Comparison of ENCODE assay signal across 18 mouse cellular contexts in the genomic region with DNA sequence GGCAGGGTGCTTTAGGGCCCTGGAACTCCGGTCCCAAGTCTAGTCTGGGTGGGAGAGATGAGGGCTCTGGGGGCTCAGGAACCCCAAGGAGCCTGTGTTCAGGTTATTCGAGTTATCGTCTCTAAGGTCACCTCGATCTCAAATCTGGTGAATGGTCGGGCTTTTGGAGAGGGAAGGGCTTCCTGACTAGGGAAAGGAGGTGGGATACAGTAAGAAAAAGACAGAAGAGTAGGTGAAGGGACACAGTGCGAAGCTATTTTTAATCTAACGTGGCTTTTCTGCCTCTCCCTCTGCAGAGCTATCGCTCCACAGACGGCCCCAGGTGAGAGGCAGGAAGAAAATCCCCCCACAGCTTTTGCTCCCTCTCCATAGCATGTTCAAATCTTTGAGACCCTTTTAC.
DNase-seq lines count a peak whose midpoint lies in the region; ATAC-seq lines count a peak whose summit lies in the region.
"Had no signal": no experiment of that assay in that cellular context is flagged by ENCODE, and none has a peak within 500 bp of the region (broad histone marks: within the 10 kb centered on the region; RNA-seq: fewer than 3 reads in every experiment).

No protein-coding gene starts in this region.

- 13% methylated on average over 9 of the region's 9 CpGs for WGBS in hindbrain, embryonic 11.5 days
- WGBS in hindbrain, embryonic 10.5 days, result 15% methylated on average over 9 of the region's 9 CpGs
- WGBS in limb, embryonic 10.5 days, result 13% methylated on average over 9 of the region's 9 CpGs
- 9% methylated on average over 9 of the region's 9 CpGs for WGBS in neural tube, embryonic 15.5 days

- no peak overlapping the region for H3K9ac ChIP-seq in hindbrain, embryonic 11.5 days (ENCODE audit: low read depth, low read length)
- H3K9ac ChIP-seq in neural tube, embryonic 15.5 days (replicated peaks), result 0 out of 2 replicates have a peak overlapping the region, but pooled peaks have one; percentile 10

- H3K9me3 ChIP-seq in hindbrain, embryonic 11.5 days (ENCODE audit: control insufficient read depth, low read length), result no peaks in the 10 kb centered on the region
- H3K9me3 ChIP-seq in hindbrain, embryonic 10.5 days, result no peaks in the 10 kb centered on the region
- no peaks in the 10 kb centered on the region for H3K9me3 ChIP-seq in limb, embryonic 10.5 days (replicated peaks)
- no peaks in the 10 kb centered on the region for H3K9me3 ChIP-seq in neural tube, embryonic 15.5 days (replicated peaks)
- H3K9me3 ChIP-seq: megakaryocyte, embryonic 14.5 days had no signal

- no peak overlapping the region for H3K4me2 ChIP-seq in hindbrain, embryonic 11.5 days (replicated peaks; ENCODE audit: low read depth, low read length)
- H3K4me2 ChIP-seq in neural tube, embryonic 15.5 days, result peak overlapping the region; percentile 92

- H3K27me3 ChIP-seq in hindbrain, embryonic 11.5 days (ENCODE audit: control insufficient read depth, insufficient read depth, low read length), result peaks cover 65% of the 10 kb centered on the region
- H3K27me3 ChIP-seq in hindbrain, embryonic 10.5 days (ENCODE audit: insufficient read depth, poor library complexity, severe bottlenecking), result peaks cover 84% of the 10 kb centered on the region
- peaks cover 87% of the 10 kb centered on the region for H3K27me3 ChIP-seq in limb, embryonic 10.5 days (ENCODE audit: low read depth, poor library complexity, severe bottlenecking)
- peaks cover 63% of the 10 kb centered on the region for H3K27me3 ChIP-seq in neural tube, embryonic 15.5 days (replicated peaks)

- H3K4me3 ChIP-seq in hindbrain, embryonic 11.5 days (ENCODE audit: low read depth, low read length), result no peak overlapping the region
- H3K4me3 ChIP-seq in hindbrain, embryonic 10.5 days, result no peak overlapping the region
- H3K4me3 ChIP-seq in limb, embryonic 10.5 days, result no peak overlapping the region
- H3K4me3 ChIP-seq in neural tube, embryonic 15.5 days (replicated peaks), result peak overlapping the region; percentile 10; the same call in 1 of the 2 replicates
- H3K4me3 ChIP-seq: myocyte had no signal

- no peaks in the 10 kb centered on the region for H3K36me3 ChIP-seq in hindbrain, embryonic 11.5 days (ENCODE audit: control insufficient read depth, insufficient read depth, low read length)
- H3K36me3 ChIP-seq in hindbrain, embryonic 10.5 days, result no peaks in the 10 kb centered on the region
- no peaks in the 10 kb centered on the region for H3K36me3 ChIP-seq in limb, embryonic 10.5 days
- H3K36me3 ChIP-seq in neural tube, embryonic 15.5 days, result no peaks in the 10 kb centered on the region

- ATAC-seq in hindbrain, embryonic 11.5 days (ENCODE audit: low FRiP score), result no peak
- no peak for ATAC-seq in neural tube, embryonic 15.5 days (ENCODE audit: low FRiP score)
- ATAC-seq: CD4-positive, CD25-positive, alpha-beta regulatory T cell, adult 4 months; Patski had no signal

- H3K27ac ChIP-seq in hindbrain, embryonic 11.5 days (ENCODE audit: low read depth, low read length), result no peak overlapping the region
- no peak overlapping the region for H3K27ac ChIP-seq in hindbrain, embryonic 10.5 days
- no peak overlapping the region for H3K27ac ChIP-seq in limb, embryonic 10.5 days
- H3K27ac ChIP-seq in neural tube, embryonic 15.5 days (replicated peaks), result no peak overlapping the region

- H3K4me1 ChIP-seq in hindbrain, embryonic 11.5 days (replicated peaks; ENCODE audit: control insufficient read depth, insufficient read depth, low read length), result peaks cover 8% of the 10 kb centered on the region
- H3K4me1 ChIP-seq in hindbrain, embryonic 10.5 days (replicated peaks), result peaks cover 36% of the 10 kb centered on the region
- peaks cover 25% of the 10 kb centered on the region for H3K4me1 ChIP-seq in limb, embryonic 10.5 days
- peaks cover 52% of the 10 kb centered on the region for H3K4me1 ChIP-seq in neural tube, embryonic 15.5 days

- peak; percentile 26 for DNase-seq in embryo, embryonic 10.5 days (ENCODE audit: low spot score)
- no peak for DNase-seq in embryo, embryonic 11 days
- DNase-seq in hindbrain, embryonic 11.5 days (ENCODE audit: low spot score), result peak; percentile 25
- no peak for DNase-seq in hindbrain, embryonic 10.5 days (ENCODE audit: low spot score)
- DNase-seq in limb, embryonic 10.5 days (ENCODE audit: low spot score), result peak; percentile 34
- no peak for DNase-seq in spleen, postnatal 14 days (ENCODE audit: low spot score in 2 of 2)
- DNase-seq: adrenal gland, adult 8-10 months; cerebellum, adult 9-11 months; gastrocnemius, postnatal 25 days; kidney, postnatal 36 days; layer of hippocampus, adult 9-11 months; left cerebral cortex, postnatal 4 days; lung, adult 2 months had no signal

Comparison
In these comparisons a context has a peak if more than half of its experiments do, and no peak if none do; other contexts are left out.
1. DNase-seq: peak in embryo, embryonic 10.5 days (single experiment), hindbrain, embryonic 11.5 days (single experiment) and limb, embryonic 10.5 days (single experiment); none in embryo, embryonic 11 days (single experiment), hindbrain, embryonic 10.5 days (single experiment) and spleen, postnatal 14 days (0 of 2).